Mouse (Mus musculus) heart, postnatal 36 days (tissue): ENCODE measurements at regions not wholly inside any gene's neighbourhood (a gene's known extent, or its start where the extent isn't known, plus 50 kb on each side); places are given as distances from the start of the nearest gene placed in this dataset.
"Not testable (repeated sequence)": the region's sequence is repeated elsewhere in the genome, so short reads cannot be mapped to it uniquely, and the experiment has no call there.

Experiments used
- DNase-seq, 2 experiments: peaks; one replicate each; pipeline ENCODE4 v3.0.0; 2021 to 2022
- intact Hi-C: fragments of 180-260 bp; cut with DNase I; formaldehyde crosslinking; loops from one replicate; pipeline ENCODE4 v1.15.1; 2025

- no peak for DNase-seq
- intact Hi-C loops: no loop called here
These were observed 57.3 kb upstream of the Slc1a3 start for GRCm38 (mm10) chr15:8767624-8768571.

GRCm38 (mm10) chr15:8766208-8766607 is 55.6 kb upstream of the Slc1a3 start:
- DNase-seq, intact Hi-C loops: not testable (repeated sequence)

GRCm38 (mm10) chr15:8761741-8762271 is 51.2 kb upstream of the Slc1a3 start:
- peak in 1 of 2 experiments; percentile 2 for DNase-seq
- intact Hi-C loops: no loop called here

- intact Hi-C loops: no loop called here
These were observed 50.6 kb upstream of the Slc1a3 start for GRCm38 (mm10) chr15:8761132-8761531.

More at GRCm38 (mm10) chr15:8761132-8761531, 50.6 kb upstream of the Slc1a3 start:
- DNase-seq: no peak
